Mouse (Mus musculus): ENCODE results near the gene Clcn1. TPM values are rescaled to one million over a fixed set of nuclear protein-coding genes. Genes with fewer than 3 reads are reported as not detected.

The Clcn1 gene
- polyA plus RNA-seq, 1 experiment from 2014 or later: 0.29 TPM

GRCm38 (mm10) chr6:42362074-42362473 lies 75.6 kb downstream of the Clcn1 start:
- Histone ChIP-seq H3K27me3 (ENCODE audit: insufficient read depth, low read length) (no peaks in the 10 kb centered on the region), H3K4me2 (ENCODE audit: low read length) (no peak overlapping the region), H3K36me3 (ENCODE audit: insufficient read depth, low read length) (peaks cover 35% of the 10 kb centered on the region), H3K27ac (no peak overlapping the region), H3K4me3 (replicated peaks; ENCODE audit: low read depth, low read length) (no peak overlapping the region), H3K9me3 (replicated peaks; ENCODE audit: low read length) (no peaks in the 10 kb centered on the region), H3K9ac (ENCODE audit: low read depth, low read length) (no peak overlapping the region), H3K4me1 (replicated peaks; ENCODE audit: insufficient read depth, low read length) (no peaks in the 10 kb centered on the region)
- no peak for TF ChIP-seq CTCF (IDR thresholded peaks at IDR 0.05; ENCODE audit: low read depth)
- 80% methylated on average over 1 of the region's 1 CpGs for WGBS
- ATAC-seq (replicated peaks; ENCODE audit: low FRiP score, low read depth): no peak
- no peak for DNase-seq (ENCODE audit: low spot score)

- Histone ChIP-seq H3K9me3 (replicated peaks; ENCODE audit: low read length) (no peaks in the 10 kb centered on the region), H3K4me2 (ENCODE audit: low read length) (no peak overlapping the region), H3K9ac (ENCODE audit: low read depth, low read length) (no peak overlapping the region), H3K36me3 (ENCODE audit: insufficient read depth, low read length) (peaks cover 31% of the 10 kb centered on the region), H3K4me3 (replicated peaks; ENCODE audit: low read depth, low read length) (no peak overlapping the region), H3K27me3 (ENCODE audit: insufficient read depth, low read length) (no peaks in the 10 kb centered on the region), H3K27ac (no peak overlapping the region), H3K4me1 (replicated peaks; ENCODE audit: insufficient read depth, low read length) (no peaks in the 10 kb centered on the region)
- TF ChIP-seq CTCF (IDR thresholded peaks at IDR 0.05; ENCODE audit: low read depth): no peak
- DNase-seq (ENCODE audit: low spot score) (no peak), ATAC-seq (replicated peaks; ENCODE audit: low FRiP score, low read depth) (no peak)
- WGBS: 100% methylated on average over 1 of the region's 1 CpGs
Observed at GRCm38 (mm10) chr6:42362497-42362896, 76.0 kb downstream of the Clcn1 start.

- H3K36me3 ChIP-seq (ENCODE audit: insufficient read depth, low read length): peaks cover 26% of the 10 kb centered on the region
- no peaks in the 10 kb centered on the region for H3K4me1 ChIP-seq (replicated peaks; ENCODE audit: insufficient read depth, low read length)
- H3K9ac ChIP-seq (ENCODE audit: low read depth, low read length): no peak overlapping the region
- 44% methylated on average over 3 of the region's 3 CpGs for WGBS
- no peaks in the 10 kb centered on the region for H3K27me3 ChIP-seq (ENCODE audit: insufficient read depth, low read length)
- no peak overlapping the region for H3K4me3 ChIP-seq (replicated peaks; ENCODE audit: low read depth, low read length)
- H3K27ac ChIP-seq: no peak overlapping the region
- DNase-seq (ENCODE audit: low spot score) (no peak), ATAC-seq (replicated peaks; ENCODE audit: low FRiP score, low read depth) (no peak)
- H3K4me2 ChIP-seq (ENCODE audit: low read length): no peak overlapping the region
- no peak for TF ChIP-seq CTCF (IDR thresholded peaks at IDR 0.05; ENCODE audit: low read depth)
- no peaks in the 10 kb centered on the region for H3K9me3 ChIP-seq (replicated peaks; ENCODE audit: low read length)
Observed at GRCm38 (mm10) chr6:42362974-42363373, 76.5 kb downstream of the Clcn1 start.

GRCm38 (mm10) chr6:42364066-42364465 lies 77.6 kb downstream of the Clcn1 start:
- H3K4me1 ChIP-seq (replicated peaks; ENCODE audit: insufficient read depth, low read length): no peaks in the 10 kb centered on the region
- no peaks in the 10 kb centered on the region for H3K9me3 ChIP-seq (replicated peaks; ENCODE audit: low read length)
- TF ChIP-seq CTCF (IDR thresholded peaks at IDR 0.05; ENCODE audit: low read depth): no peak
- H3K27me3 ChIP-seq (ENCODE audit: insufficient read depth, low read length): no peaks in the 10 kb centered on the region
- WGBS: 85% methylated on average over 4 of the region's 4 CpGs
- DNase-seq (ENCODE audit: low spot score) (no peak), ATAC-seq (replicated peaks; ENCODE audit: low FRiP score, low read depth) (no peak)
- H3K9ac ChIP-seq (ENCODE audit: low read depth, low read length): no peak overlapping the region
- no peak overlapping the region for H3K4me2 ChIP-seq (ENCODE audit: low read length)
- peaks cover 16% of the 10 kb centered on the region for H3K36me3 ChIP-seq (ENCODE audit: insufficient read depth, low read length)
- H3K27ac ChIP-seq: no peak overlapping the region
- no peak overlapping the region for H3K4me3 ChIP-seq (replicated peaks; ENCODE audit: low read depth, low read length)

GRCm38 (mm10) chr6:42364607-42365006 lies 78.1 kb downstream of the Clcn1 start:
- Histone ChIP-seq H3K9ac (ENCODE audit: low read depth, low read length) (no peak overlapping the region), H3K9me3 (replicated peaks; ENCODE audit: low read length) (no peaks in the 10 kb centered on the region), H3K4me1 (replicated peaks; ENCODE audit: insufficient read depth, low read length) (no peaks in the 10 kb centered on the region), H3K4me2 (ENCODE audit: low read length) (no peak overlapping the region), H3K27me3 (ENCODE audit: insufficient read depth, low read length) (no peaks in the 10 kb centered on the region), H3K27ac (no peak overlapping the region), H3K36me3 (ENCODE audit: insufficient read depth, low read length) (peaks cover 10% of the 10 kb centered on the region), H3K4me3 (replicated peaks; ENCODE audit: low read depth, low read length) (no peak overlapping the region)
- ATAC-seq (replicated peaks; ENCODE audit: low FRiP score, low read depth) (no peak), DNase-seq (ENCODE audit: low spot score) (no peak)
- 88% methylated on average over 15 of the region's 15 CpGs for WGBS
- TF ChIP-seq CTCF (IDR thresholded peaks at IDR 0.05; ENCODE audit: low read depth): no peak

- no peak for ATAC-seq (replicated peaks; ENCODE audit: low FRiP score, low read depth)
- 92% methylated on average over 6 of the region's 6 CpGs for WGBS
- no peak for TF ChIP-seq CTCF (IDR thresholded peaks at IDR 0.05; ENCODE audit: low read depth)
Observed at GRCm38 (mm10) chr6:42365215-42365614, 78.7 kb downstream of the Clcn1 start.

More at GRCm38 (mm10) chr6:42365215-42365614, 78.7 kb downstream of the Clcn1 start:
- no peak overlapping the region for H3K9ac ChIP-seq (ENCODE audit: low read depth, low read length)
- no peaks in the 10 kb centered on the region for H3K4me1 ChIP-seq (replicated peaks; ENCODE audit: insufficient read depth, low read length)
- DNase-seq (ENCODE audit: low spot score): no peak
- no peak overlapping the region for H3K27ac ChIP-seq
- H3K4me3 ChIP-seq (replicated peaks; ENCODE audit: low read depth, low read length): no peak overlapping the region
- no peaks in the 10 kb centered on the region for H3K9me3 ChIP-seq (replicated peaks; ENCODE audit: low read length)
- H3K4me2 ChIP-seq (ENCODE audit: low read length): no peak overlapping the region
- no peaks in the 10 kb centered on the region for H3K27me3 ChIP-seq (ENCODE audit: insufficient read depth, low read length)
- H3K36me3 ChIP-seq (ENCODE audit: insufficient read depth, low read length): peaks cover 4% of the 10 kb centered on the region

Other genes with a start within 250 kb of the Clcn1 start
- gene Sva, start 248.3 kb upstream of the Clcn1 start, polyA plus RNA-seq (2015; fragmentation: Nextera tagmentation; extraction: Ambion mirVana): not detected in 2 replicates
- gene Tas2r139, start 145.7 kb upstream of the Clcn1 start, polyA plus RNA-seq (2015; fragmentation: Nextera tagmentation; extraction: Ambion mirVana): not detected in 2 replicates
- not detected in 2 replicates for gene Tas2r144, start 71.4 kb upstream of the Clcn1 start, polyA plus RNA-seq (2015; fragmentation: Nextera tagmentation; extraction: Ambion mirVana)
- 37.8 and 39.3 TPM in 2 replicates for gene Gstk1, start 40.8 kb upstream of the Clcn1 start, polyA plus RNA-seq (2015; fragmentation: Nextera tagmentation; extraction: Ambion mirVana)
- gene Tmem139, start 24.7 kb upstream of the Clcn1 start, polyA plus RNA-seq (2015; fragmentation: Nextera tagmentation; extraction: Ambion mirVana): 7.0 and 7.1 TPM in 2 replicates
- gene Casp2, start 21.7 kb upstream of the Clcn1 start, polyA plus RNA-seq (2015; fragmentation: Nextera tagmentation; extraction: Ambion mirVana): 38.2 and 42.0 TPM in 2 replicates
- 0.05 TPM in 1 of 2 replicates, not detected in the other for gene Fam131b, start 38.0 kb downstream of the Clcn1 start, polyA plus RNA-seq (2015; fragmentation: Nextera tagmentation; extraction: Ambion mirVana)
- 92.9 and 103 TPM in 2 replicates for gene Zyx, start 62.9 kb downstream of the Clcn1 start, polyA plus RNA-seq (2015; fragmentation: Nextera tagmentation; extraction: Ambion mirVana)
- gene Epha1, start 86.6 kb downstream of the Clcn1 start, polyA plus RNA-seq (2015; fragmentation: Nextera tagmentation; extraction: Ambion mirVana): 6.6 and 6.9 TPM in 2 replicates
- not detected in 2 replicates for gene Tas2r143, start 113.6 kb downstream of the Clcn1 start, polyA plus RNA-seq (2015; fragmentation: Nextera tagmentation; extraction: Ambion mirVana)
- not detected in 2 replicates for gene Tas2r135, start 118.7 kb downstream of the Clcn1 start, polyA plus RNA-seq (2015; fragmentation: Nextera tagmentation; extraction: Ambion mirVana)
- not detected in 2 replicates for gene Tas2r126, start 147.8 kb downstream of the Clcn1 start, polyA plus RNA-seq (2015; fragmentation: Nextera tagmentation; extraction: Ambion mirVana)
- 0.12 TPM in 1 of 2 replicates, not detected in the other for gene Olfr458, start 178.5 kb downstream of the Clcn1 start, polyA plus RNA-seq (2015; fragmentation: Nextera tagmentation; extraction: Ambion mirVana)
- not detected in 2 replicates for gene Olfr457, start 189.7 kb downstream of the Clcn1 start, polyA plus RNA-seq (2015; fragmentation: Nextera tagmentation; extraction: Ambion mirVana)
- not detected in 2 replicates for gene Olfr456, start 200.5 kb downstream of the Clcn1 start, polyA plus RNA-seq (2015; fragmentation: Nextera tagmentation; extraction: Ambion mirVana)

All from kidney, postnatal 0 days (tissue).